Mouse (Mus musculus): Measurements from ENCODE around the gene Prpf38b. TPM values are rescaled to one million over a fixed set of nuclear protein-coding genes. Genes with fewer than 3 reads are reported as not detected.
A peak's percentile ranks its signal among the peaks of the same experiment; 100 is the strongest.

Gene Prpf38b
- 293 and 352 TPM in 2 replicates for total RNA-seq (2017)

DNA sequence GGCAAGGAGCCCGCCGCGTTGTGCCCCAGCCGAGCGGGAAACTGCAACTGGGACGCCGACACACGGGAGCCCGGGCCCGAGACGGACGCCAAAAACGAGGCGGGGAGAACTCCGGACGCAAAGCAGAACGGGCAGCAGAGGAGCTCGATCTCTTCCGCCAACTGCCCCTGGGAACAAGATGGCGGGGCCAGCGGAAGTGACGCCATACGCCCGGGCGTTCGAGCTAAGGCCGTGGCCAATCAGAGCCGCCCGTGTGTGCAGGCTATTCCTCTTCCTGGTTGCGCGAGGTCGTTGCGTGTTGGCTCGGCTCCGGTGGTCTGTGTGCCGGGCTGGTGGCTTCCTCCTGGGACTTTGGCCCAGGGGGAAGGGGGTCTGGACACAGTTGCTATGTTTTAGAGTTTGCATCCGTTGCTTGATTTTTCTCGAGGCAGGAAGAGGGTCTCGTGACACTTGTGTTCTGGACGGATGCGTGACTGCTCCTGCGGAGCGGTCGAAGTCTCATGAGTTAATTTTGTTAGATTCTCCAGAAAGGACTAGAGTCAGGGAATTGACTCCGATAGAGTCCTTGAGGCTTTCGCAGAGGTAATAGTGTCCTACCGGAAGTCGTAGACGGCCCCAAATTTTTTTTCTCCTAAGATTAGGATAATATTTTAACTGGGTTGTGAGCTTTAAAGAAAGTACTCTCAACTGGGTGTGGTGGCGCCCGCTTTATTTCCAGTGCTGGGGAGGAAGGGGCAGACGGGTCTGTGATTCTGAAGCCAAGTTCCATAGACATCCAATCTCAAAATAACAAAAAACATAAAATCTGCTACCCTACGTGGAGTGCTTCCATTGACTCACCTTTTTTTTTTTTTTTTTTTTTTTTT lies at the start of gene Prpf38b:
Gene Prpf38b (minus strand): TSS at position 180 of the 866 bp plus-strand sequence.
- peak; percentile 93 for ATAC-seq (replicated peaks; ENCODE audit: low read depth, poor library complexity, severe bottlenecking)

DNA sequence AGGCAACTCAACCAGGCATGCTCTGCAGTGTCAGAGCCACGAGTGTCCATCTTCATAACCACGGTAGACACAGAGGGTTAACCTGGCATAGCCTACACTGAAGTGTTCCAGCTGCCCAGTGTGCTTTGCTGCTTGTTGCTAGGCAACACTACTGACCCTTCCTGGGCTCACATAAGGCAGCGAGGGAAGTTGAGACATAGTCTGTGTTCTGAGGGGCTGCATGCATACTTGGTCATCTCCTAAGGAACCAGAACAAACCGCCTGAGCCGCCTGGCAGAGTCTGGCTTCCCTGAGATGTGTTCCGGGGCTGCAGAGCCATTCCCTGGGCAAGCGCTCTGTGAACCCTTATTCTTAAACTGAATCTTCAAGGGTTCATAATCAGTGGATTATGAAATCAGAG lies 49.7 kb upstream of the Prpf38b start:
- ATAC-seq (replicated peaks; ENCODE audit: low read depth, poor library complexity, severe bottlenecking), result no peak; the same call in 1 of the 2 replicates

DNA sequence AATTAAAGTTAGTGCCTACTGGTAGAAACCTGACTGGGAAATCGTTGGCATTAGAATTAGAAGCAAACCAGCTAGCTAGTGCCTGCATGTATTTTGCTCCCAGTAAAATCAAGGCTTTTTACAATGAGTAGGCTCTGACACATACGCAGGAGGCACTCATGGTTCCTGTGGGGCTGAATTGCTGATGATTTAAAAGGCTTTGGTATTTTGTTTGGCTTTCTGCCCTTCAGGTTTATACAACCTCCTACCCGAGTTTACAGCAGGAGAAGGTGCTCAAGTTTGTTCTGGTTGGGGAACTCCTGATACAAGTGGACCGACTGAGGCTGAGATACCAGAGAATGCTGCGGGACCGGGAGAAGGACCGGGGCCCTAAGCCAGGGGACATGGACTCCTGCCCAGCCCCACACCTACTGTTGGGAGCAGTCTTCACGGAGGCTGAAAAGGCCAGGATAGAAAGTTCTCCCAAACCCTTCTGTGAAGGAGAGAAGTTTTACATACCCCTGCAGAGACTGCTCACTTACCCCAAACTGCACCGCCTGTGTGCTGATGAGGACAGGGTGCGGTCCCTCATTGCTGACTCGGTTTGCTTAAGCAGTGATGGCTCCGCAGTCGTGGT lies 48.3 kb upstream of the Prpf38b start:
- ATAC-seq (replicated peaks; ENCODE audit: low read depth, poor library complexity, severe bottlenecking), result no peak

DNA sequence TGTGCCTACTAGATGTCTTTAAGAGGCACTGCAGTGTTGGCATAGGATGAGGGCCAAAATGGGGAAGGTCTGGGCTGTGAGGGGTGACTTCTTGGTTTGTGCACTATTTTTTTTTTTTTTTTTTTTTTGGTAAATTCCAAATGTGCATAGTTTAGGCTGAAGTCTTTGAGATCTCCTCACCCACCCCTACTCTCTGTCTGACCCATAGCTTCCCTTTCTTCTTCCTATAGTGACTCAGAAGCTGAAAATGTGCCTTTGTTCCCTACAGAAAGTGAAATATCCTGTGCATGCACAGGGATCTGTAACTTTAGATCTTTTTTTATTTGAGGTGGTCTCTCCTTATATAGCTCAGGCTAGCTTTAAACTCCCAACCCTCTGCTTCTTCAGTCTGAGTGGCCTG lies 46.4 kb upstream of the Prpf38b start:
- 0 out of 2 replicates have a peak, but pooled peaks have one; percentile 19 for ATAC-seq (replicated peaks; ENCODE audit: low read depth, poor library complexity, severe bottlenecking)

DNA sequence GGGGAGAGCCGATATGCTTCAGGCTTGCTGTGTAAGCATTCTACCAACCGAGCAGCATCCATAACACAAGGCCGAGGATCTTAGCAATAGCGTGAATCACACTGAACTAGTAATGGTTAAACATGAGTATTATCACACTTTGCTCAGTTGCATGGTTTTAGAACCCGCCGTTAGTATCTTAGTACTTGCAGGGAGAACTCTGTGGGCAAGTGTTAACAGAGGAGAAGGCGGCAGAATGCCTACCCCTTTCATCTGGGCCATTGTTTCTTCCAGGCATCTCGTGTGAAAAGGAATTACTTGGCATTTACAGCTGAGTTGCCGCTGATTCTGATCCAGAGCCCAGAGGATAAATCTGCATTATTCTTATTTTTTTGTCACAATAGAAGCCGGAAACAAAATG lies 29.5 kb upstream of the Prpf38b start:
- no peak for ATAC-seq (replicated peaks; ENCODE audit: low read depth, poor library complexity, severe bottlenecking)

DNA sequence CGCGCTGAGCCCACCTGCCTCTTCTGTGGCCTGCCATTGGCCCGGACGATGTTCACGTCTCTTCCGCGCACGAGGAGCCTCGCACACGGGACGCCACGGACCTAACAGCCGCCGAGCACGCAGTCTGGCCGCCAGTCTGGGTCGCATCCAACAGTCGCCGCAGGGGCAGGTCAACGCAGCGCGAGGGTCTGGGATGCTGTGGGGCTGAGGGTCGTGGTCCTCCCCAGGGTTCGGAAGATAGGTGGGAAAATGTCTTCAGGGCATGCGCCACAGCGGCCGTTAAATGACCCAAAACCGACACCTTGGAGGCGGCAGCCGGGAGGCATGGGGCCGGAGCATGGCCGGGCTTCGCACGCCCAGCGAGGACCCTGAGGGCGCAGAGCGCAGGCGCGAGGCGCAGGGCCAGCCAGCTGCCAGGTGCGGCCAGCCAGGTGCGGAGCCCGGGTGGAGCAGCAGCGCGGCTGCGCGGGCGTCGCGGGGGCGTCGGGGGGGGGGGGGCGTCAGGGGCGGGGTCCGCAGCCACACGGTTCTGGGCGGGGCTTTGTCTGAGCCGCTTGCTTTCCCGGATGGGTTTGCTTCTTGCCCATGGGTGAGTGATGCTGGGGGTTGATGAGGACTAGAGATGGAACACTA lies 28.6 kb upstream of the Prpf38b start, which contains the start of gene Gm9857:
Gene Gm9857 (minus strand): TSS at position 445 of the 633 bp plus-strand sequence.
- ATAC-seq (replicated peaks; ENCODE audit: low read depth, poor library complexity, severe bottlenecking), result no peak

DNA sequence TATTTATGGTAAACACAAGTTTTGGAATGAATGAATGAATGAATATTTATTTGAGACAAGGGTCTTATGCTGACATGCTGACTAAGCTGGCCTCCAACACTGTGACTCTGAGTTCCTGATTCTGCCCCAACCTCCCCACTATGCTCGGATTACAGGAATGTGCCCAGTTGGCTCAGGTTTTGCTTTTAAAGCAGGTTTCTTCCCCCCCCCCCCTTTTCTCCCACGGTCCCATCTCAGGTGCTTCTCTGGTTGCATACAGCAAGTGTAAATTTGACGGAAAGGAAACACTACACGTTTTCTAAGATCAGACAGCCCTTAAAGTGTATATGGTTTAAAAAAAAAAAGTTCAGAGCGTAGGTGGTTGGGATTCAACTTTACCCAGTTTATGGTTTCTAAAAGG lies 28.0 kb upstream of the Prpf38b start, which contains the start of gene Henmt1:
Gene Henmt1 (plus strand): TSS at position 301 of the 400 bp plus-strand sequence.
- no peak for ATAC-seq (replicated peaks; ENCODE audit: low read depth, poor library complexity, severe bottlenecking)

DNA sequence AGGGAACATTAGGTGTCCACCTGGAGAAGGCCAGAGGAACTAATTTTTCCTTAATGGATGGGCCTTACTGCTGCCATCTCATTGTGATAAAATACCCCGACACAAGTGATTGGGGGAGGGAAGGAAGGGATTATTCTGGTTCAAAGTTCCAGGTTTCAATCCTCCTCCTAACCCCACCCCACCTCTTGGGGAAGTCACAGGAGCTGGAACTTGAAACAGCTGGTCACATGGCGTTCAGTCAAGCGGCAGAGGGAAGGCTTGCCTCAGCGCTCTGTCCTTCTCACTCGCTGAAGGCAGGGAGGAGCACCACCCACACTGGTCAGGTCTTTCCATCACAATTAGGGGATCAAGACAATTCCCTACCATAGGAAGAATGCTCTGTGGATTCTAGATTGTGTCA lies 27.2 kb upstream of the Prpf38b start:
- ATAC-seq (replicated peaks; ENCODE audit: low read depth, poor library complexity, severe bottlenecking), result no peak

DNA sequence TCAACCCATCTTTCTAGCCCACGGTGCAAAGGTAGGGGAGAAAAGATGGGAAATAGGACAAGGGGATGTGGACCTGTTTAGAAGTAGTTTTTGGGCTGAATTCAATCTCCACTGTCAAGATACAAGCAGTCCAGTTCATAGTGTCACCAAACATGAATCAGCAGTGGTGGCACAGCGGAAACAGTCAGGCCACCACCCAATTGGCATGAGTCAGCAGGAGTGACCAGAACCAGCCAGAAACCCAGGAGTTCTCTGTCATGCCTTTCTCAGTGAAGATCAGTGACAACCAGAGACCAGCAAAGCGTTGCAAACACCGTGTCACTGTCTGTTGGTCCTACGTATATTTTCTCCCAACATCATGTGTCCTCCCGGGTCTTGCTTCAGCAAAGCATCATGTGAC lies 22.0 kb upstream of the Prpf38b start:
- no peak for ATAC-seq (replicated peaks; ENCODE audit: low read depth, poor library complexity, severe bottlenecking)

DNA sequence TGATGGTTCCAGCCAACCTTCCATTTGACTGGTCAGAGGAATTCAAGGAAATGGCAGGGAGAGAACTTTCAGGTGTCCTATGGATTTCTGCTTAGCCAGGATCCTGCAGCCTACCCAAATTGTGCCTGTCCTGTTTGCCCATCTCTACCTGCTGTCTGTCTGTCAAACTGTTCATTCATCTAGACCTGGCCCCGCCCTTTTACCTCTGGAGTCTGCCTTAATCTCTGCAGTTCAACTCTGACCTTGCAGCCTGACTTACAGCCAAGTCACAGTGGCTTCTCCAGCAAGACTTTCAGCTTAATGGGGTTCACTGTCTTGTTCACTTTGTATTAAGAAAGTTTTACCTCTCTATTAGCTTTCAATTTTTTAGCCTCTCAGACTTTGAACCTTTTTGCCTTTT lies 14.8 kb upstream of the Prpf38b start:
- ATAC-seq (replicated peaks; ENCODE audit: low read depth, poor library complexity, severe bottlenecking), result no peak

DNA sequence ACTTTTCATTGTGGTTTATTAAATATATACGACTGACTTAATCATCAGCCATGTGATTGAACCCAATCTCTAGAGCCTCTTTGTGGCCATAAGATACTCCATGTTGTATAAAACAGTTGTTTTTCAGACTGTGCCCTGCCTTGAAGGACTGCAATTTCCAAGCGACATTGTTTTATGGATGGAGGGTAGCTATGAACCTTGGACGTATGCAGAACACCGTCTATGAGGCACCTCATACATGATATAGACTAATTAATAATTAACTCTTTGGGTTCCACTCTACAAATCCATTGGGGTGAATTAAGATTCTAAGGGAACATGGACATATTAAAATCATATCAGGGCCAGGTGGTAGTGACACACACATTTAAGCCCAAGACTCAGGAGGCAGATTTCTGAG lies 14.2 kb upstream of the Prpf38b start:
- ATAC-seq (replicated peaks; ENCODE audit: low read depth, poor library complexity, severe bottlenecking), result no peak

DNA sequence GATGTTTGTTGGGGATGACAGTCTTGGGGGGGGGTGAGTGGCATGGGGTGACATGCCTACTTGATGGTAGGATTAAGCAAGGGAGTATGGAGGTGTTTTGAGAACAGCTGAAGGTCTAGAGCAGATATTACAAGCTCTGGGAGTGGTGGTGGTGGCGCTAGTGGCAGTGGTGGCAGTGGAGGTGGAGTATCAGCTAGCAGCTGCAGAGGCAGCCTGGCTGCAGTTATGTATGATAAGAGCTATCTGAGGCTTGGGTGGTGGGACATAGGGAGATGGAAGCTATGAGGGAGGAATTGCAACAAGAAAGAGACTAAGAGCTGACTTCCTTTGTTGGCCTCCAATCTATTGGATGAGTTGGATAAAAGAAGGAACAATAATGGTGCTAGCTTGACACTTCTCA lies 10.3 kb upstream of the Prpf38b start:
- ATAC-seq (replicated peaks; ENCODE audit: low read depth, poor library complexity, severe bottlenecking), result peak; percentile 62

DNA sequence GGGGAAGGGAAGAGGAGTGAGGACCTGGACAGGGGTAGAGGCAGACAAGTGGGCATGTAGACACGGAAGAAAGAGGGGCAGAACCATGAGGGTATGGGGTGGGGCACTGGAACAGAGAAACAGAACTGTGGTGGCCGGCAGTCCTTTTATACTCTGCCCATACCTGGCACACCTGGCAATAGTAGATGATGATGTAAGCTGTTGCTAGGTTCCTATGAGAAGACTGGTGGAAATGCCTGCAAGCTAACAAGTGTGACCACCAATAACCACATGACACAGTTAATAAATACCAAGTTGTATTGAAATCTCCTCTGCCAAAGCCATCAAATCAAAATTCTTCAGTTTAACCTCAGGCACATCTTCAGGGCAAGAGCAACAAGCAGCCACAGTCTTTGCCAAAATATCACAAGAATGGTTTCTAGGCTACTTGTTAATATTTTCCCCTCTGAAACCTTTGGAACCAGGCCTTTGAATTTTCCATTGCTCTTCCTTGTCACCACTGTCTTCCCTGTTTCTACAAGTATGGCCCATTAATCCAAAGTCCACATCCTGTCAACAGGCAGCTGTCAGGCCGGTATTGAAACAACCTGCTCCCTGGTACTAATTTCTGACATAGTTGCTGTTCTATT lies 9.0 kb upstream of the Prpf38b start:
- no peak for ATAC-seq (replicated peaks; ENCODE audit: low read depth, poor library complexity, severe bottlenecking)

DNA sequence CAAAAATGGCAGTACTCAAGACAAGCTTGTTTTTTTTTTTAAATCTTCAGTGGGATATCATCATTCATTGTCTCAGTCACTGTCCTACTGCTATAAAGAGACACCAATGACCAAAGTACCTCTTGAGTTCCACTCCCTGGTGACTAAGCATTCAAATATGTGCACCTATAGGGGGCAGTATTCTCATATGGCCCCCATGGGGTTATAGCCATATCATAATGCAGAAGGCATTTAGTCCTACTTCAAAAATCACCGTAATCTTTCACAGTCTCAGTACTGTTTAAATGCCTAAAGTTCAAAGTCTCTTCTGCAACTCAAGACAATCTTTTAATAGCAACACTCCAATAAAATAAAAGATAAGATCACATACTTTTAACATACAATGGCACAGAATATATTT lies 7.3 kb upstream of the Prpf38b start:
- ATAC-seq (replicated peaks; ENCODE audit: low read depth, poor library complexity, severe bottlenecking), result no peak

DNA sequence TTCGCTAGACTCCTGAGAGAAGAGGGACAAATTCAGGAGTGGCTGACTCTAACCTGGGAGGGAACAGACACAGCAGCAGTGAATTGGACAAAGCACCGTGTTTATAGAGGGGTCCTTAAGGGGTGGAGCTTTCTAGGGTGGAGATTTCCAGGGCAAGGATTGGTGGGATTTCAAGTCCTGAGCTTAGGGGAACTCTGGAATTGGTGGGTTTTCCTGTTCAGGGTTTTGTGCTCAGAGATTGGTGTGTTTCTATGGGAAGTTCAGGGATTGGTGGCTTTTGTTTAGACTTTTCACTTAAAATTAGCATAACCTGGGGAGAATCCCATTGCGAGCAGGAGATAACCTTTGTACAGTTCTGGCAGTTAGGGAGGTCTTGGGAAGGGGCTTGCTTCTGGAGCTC lies 6.5 kb upstream of the Prpf38b start:
- ATAC-seq (replicated peaks; ENCODE audit: low read depth, poor library complexity, severe bottlenecking), result no peak

DNA sequence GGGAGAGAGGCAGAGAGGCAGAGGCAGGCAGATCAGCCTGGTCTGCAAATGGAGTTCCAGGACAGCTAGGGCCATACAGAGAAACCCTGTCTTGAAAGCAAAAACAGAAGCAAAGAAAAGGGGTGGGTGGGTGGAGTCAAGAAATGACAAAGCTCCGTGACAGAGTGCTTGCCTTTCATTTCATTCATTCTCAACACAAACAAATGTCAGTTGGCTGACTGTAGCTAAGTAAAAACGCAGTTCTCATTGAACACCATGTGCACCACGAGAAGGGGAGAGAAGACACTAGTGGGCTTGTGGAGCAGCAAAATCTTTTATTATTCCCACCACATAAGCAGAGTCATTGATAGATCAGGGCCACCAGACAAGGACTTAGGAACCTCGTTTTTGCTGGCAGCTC lies 5.3 kb upstream of the Prpf38b start:
- no peak for ATAC-seq (replicated peaks; ENCODE audit: low read depth, poor library complexity, severe bottlenecking)

DNA sequence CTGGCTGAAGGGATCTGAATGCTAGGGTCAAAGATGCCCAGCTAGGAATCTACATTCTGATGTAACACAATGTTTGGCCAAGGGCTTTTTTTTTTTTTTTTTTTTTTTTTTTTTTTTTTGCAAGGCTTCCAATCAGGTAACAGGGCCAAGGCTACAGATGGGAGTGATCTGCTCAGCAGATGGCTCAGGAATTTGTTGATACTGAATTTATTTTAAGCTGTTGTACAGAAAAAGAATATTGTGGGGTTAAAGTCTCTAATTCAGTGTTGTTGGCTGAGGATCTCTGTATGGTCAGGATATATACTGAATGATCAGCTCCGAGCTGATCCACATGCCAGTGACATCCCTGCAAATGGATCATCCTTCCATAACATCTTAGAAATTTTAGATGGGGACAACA lies 4.5 kb upstream of the Prpf38b start:
- ATAC-seq (replicated peaks; ENCODE audit: low read depth, poor library complexity, severe bottlenecking), result no peak

DNA sequence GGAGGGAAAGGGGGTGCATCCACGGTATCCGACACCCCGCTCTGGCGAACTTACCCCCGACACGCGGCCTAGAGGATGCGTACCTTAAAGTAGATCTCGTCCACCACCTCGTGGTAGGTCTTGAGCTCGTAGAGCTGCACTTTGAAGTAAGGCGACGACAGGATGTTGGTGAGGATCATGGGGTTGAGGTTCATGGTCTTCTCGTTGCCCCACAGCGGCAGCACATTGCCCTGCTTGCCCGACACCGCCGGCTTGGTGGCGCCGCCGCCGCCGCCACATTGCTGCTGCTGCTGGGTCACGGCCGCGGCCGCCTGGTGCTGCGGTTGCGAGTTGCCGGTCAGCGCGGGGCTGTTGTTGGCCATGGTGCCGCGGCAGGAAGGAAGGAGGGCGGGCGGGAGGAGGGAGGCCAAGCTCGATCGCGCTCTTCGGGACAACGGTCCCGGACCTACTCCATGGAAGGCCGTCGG lies 413 bp downstream of the Prpf38b start:
- peak; percentile 67 for ATAC-seq (replicated peaks; ENCODE audit: low read depth, poor library complexity, severe bottlenecking)

DNA sequence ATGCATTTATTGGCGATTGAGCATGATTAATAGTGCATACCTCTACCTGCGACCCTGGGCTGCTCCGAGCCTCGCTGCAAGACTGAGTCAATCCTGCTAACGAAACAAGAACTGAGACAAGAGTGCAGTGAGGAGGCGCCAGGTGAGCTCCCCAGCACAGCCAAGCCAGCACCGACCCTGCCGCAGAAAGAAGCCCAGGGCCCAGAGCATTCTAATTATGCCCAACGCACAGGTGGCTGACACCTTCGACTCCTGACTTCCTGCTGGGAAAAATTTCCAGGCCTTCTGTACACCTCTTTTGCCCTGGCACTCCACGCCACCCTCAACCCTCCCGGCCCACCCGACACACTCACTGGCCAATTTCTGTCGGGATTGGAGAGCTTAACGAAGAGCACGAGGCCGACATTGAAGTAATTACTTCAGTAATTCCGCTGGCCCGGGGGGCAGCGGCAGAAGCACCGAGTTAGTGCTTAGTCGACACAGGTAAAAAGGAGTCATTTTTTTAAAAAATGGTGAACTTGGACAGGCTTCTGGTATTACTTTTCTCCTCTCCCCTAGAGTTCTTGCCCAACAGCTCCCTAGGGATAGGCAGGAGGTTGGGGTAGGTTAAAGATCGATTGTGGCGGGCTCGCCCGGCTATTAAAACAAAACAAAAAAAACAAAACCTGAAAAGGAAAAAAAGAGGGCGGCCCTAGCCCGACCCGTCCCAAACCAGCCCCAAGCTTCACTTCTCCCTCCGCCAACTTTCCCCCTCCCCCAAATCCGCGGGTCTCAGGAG lies 1.0 kb downstream of the Prpf38b start:
- ATAC-seq (replicated peaks; ENCODE audit: low read depth, poor library complexity, severe bottlenecking), result no peak

DNA sequence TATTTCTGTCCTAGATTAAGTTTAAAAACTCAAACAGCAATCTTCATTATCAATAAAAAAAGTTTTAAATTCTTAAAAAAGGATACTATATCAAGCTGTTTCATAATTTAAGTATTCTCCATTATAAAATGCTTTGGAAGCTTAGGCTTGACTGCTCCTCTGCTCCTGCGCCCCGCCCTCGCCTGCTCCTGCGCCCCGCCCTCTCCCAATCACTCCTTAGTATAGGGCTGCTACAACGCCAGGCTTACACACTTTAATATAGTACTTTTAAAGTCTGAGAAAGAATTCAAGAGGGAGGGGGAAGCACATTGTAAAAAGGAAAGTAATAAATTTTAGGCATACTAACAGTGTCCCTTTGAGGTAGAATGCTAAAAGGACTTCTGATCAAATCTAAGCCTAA lies 8.6 kb downstream of the Prpf38b start:
- ATAC-seq (replicated peaks; ENCODE audit: low read depth, poor library complexity, severe bottlenecking), result no peak

All from common myeloid progenitor, adult 5-6 weeks (primary cell).